Mouse (Mus musculus): ENCODE measurements around the gene Foxa2.

Foxa2 gene

DNA sequence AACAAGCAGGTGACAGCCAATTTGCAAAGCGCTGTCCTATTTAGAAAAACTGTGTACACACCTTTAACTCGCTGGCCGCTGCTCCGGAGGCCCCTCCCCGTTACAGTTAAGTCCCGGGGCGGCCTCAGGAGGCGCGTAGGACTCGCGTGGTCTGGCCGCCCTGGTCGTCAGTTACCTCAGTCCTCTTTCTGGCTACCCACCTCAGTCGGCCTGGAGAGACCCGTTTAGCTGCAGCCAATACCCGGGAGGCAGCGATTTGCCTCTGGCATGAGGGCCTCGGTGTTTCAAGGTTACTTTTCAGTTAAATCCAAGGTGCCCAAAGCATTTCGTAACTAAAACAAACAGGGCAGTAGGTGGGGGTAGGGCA, at the start of gene Foxa2:
Foxa2 (minus strand) TSS at position 171 of the 367 bp plus-strand sequence.
- no peak for DNase-seq

DNA sequence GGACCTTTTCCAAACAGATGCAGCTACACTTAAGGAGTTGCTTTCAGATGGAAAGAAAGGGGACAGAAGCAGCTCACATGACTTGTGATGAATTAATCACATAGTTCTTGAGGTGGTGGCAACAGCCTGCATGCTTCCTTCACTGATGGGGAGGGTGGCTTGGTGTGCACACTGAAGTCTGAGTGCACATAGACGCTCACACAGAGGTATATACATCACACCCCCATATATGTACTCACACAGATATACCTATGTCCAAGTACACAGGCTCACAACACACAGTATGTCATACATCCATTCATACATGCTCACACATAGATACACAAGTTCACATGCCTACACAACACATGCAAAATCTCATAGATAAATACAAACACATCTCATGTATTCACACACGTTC, 45.3 kb upstream of the Foxa2 start:
- DNase-seq, result no peak

DNA sequence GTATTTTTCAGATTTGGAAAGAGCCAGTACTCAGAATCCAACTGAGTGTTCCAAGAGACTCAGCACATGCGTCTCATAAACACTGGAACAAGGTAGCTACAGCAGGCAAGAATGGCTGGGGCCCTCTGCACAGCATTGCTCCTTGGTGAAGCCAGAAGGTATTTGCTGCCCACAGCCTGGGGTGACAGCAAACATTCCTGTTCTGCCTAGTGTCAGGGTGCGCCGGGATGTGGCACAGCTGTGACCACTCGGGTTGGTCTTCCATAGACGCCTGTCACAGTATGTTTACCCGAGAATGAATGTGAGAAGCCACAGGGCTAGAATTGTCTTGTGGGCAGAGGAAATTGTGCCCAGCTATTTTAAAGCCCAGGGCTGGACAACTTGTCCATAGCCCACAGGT, 44.9 kb upstream of the Foxa2 start:
- DNase-seq, result no peak

DNA sequence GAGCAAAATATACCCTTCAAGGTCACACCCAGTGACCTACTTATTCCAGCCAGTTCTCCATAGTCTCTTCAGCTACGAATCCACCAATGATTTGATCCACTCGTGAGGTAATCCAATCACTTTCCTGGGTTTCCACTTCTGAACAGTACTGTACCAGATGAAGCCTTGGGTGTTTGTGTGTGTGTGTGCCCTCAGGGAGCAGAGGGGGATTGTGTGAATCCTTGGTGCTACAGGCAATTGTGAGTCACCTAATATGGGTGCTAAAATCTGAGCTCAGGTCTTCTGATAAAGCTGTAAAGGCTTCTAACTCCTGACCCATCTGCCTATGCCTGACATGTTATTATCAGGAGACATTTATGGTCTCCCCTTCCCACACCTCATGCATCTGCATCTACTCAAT, 43.3 kb upstream of the Foxa2 start:
- no peak for DNase-seq

DNA sequence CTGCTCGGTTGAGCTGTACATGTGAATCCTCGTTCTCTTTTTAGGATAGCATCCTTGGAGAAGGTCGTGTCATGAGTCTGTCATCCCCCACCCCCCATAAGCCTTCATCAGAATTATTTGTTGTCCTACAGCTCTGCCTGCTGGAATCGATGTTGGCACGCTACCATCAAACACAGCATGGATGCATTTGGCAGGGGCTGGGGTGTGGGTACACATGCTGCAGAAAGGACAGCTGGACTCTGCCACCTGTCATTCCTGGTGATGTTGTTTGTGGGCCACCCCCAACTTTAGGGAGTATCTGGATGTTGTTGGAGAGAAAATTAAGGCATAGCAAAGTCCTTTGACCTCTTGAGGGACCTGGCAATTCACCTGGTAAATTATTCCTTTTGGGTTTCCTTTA, 38.8 kb upstream of the Foxa2 start:
- DNase-seq, result no peak

DNA sequence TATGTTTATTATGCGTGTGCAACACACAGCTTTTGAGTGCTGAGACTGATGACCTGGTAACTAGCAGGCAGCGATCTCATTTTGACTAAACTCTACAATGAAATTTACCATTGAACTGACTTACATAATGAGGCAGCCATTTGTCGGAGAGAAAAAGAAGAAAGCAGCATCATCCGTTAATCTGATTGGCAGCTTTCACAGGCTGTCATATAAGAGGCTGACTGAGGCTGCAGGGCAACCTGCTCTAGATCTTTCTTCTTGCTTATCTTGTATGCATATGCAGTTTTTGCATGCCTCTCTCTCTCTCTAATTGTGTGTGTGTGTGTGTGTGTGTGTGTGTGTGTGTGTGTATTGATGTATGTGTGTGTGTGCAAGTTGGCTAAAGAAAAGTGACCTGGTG, 38.4 kb upstream of the Foxa2 start:
- DNase-seq, result no peak

DNA sequence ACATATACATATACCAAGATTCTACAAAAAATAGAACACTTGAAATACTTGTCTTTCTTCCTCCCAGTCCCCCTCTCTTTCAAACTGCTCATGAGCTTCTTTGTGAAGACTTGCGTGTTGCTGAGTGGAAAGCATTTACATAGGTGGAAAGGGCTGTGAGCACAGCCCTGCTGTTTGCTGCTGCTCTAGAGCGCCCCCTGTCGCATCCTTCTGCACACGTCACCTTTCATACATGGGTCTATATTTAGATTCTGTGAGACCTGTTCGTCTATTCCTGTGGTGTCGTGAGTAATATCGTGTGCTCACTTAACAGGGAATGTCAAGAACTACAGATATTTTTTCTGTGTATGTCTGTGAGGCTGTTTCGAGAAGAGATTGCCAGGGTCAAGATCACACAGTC, 35.5 kb upstream of the Foxa2 start:
- DNase-seq, result peak; percentile 25

DNA sequence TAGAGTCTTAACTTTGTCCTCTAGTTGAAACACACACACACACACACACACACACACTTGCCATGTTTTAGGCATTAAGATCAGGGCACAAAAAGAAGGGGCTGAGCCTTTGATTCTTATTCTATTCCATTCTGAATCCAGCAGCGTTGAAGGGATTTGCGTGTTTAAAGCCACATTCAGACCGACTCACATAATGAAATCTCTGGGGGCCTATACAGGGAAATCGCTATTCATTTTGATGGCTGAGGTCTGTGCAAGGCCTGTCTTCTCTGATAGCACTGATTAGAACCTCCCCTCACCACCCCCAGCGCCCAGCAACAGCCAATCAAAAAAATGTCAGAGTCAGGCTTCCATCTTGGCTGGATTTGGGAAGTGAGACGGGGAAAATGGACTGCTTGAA, 13.9 kb upstream of the Foxa2 start:
- no peak for DNase-seq

DNA sequence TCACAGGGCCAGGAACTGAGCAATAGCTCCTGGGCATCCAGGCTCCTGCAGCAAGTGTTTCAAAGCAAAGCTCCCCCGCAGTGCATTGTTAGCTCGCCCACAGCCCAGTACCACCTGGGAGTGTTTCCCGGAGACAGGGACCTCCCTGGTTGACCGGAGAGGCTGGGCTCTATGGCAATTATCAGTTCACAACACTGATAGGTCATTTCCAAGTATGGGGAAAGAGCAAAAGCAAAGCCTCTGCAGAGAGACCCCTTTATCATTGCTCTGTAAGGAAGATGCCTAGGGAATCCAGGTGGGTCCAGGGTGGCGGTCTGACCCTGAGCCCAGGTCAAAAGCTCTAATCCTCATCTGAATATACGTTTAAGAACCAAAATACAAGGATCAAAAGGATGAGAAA, 6.6 kb upstream of the Foxa2 start:
- no peak for DNase-seq

DNA sequence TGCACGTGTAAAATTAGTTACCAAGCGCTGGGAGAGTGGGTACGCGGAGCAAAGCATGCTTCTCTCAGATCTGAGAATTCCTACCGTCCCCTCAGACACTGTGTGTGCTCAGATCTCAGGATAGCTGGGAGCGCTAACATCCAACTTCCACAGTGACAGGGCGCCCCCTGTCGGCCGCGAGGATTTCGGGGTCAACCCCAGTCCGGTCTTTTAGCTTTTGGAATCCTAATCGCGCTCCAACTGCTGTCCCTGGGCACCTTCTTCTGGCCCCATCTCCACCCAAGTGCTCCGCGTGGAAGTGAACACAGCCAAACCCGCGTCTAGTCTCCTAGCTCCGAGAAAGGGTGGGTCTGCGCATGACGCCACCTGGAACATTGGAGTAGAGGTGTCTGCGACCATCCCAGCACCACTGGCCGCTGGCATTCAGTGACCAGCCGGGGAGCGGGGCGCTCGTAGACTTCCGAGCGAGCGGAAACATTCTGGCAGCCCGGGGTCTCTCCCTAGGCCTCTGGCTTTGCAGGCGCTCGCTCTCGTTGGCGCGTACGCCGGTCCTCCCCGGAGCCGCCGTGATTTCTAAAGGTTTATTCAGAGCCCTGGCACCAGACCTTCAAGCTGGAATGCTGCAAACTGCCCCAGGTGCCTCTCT, 1.8 kb upstream of the Foxa2 start:
- peak; percentile 40 for DNase-seq

DNA sequence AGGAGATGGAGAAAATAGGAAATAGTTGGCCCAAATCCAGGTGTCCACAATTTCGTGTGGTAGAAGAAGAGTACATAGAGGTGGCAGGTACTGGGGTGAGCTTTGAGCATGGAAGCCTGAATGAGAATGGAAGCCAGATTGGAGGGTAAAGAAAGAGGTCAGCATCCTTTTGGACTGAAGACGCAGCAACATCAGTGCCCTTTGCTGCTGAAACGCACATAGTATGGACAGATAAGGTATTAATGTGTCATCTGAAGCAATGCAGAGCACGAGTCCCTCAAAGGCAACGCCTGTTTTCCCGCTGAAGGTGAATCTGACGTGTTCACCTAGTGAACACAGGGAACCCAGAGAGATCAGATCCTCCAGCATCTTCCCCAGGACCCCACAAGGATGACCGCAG, 842 bp upstream of the Foxa2 start:
- no peak for DNase-seq

DNA sequence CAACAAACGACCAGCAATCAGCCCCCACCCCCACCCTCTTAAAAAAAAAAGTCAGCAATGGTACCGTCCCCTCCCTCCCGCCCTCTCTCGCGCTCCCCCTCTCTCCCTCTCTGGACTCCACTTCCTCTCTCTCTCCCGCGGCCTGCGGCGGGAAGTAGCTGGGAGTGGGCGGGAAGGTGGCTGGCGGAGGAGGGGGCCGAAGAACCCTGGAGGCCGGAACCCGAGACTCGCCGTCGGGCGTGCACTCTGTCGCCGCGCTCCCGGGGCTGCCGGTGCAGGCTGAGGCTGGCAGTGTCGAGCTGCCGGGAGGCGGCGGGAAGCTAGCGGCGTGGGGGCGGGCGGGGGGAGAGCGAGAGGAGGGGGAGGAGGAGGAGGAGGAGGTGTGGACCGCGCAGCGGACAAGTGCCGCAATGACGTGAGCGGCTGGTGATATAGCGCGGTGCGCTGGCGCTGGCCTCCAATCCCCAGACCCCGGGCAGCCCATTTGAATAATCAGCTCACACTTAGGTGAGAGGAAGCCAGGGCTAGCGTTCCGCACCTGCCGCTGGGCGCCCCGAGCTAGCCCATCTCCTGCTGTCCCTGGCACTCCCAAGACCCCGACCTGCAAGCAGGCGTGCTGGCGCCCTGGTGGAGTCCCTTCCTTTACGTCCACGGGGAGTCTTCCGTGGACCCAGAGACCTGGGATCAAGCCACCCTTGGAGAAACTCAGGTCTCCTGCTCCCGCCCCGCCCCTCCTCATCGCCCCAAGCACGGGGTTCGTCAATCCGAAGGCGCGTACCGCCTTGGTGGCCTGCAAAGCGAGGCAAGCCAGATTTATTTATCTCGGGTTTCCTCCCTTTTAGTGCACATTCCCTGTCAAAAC, 601 bp downstream of the Foxa2 start:
- DNase-seq, result no peak

DNA sequence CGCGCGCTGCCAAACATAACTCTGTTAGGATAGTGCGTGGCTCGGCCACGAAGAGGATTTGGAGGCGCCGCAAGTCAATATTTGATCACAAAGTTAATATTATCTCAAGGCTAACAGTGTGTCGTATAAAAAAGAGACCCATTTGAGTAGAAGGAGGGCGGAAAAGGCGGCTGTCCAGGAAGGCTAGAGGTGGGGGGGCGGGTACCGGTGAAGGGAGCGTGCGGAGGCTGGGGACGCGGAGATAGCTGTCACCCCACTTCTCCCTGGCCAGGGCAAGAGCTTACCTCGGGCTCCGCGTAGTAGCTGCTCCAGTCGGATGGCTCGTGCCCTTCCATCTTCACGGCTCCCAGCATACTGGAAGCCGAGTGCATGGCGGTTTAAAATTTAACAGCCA, 1.2 kb downstream of the Foxa2 start:
- no peak for DNase-seq

DNA sequence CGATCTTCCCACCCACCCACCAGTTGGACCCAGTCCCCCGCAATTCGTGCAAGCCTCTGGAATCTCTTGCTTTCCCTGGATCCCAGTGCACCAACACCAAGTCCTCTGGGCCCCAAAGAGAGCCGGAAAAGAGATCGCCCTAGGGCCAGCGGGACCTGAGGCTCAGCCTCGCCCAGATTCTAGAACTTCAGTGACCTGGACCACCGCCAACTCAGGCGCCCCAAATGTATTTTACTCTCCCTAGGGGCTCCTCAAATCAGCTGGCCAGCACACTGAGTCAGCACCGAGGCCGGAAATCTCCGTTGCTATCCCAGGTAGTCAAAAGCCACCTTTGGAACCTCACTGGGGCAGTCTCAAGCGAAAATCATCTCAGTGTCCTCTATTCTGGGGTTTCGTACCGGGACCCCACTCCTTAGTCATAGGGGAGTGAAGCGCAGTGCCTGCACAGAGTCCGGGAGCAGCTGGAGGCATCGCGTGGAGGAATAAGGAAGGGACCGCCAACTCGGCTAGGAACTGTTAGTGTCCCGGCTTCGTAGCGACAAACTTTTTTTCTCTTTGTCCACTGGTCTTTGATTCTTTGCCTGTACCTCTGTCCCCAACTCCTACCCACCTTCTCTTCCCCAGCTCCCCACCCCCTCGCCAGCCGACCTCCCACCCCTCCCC, 1.8 kb downstream of the Foxa2 start:
- no peak for DNase-seq

DNA sequence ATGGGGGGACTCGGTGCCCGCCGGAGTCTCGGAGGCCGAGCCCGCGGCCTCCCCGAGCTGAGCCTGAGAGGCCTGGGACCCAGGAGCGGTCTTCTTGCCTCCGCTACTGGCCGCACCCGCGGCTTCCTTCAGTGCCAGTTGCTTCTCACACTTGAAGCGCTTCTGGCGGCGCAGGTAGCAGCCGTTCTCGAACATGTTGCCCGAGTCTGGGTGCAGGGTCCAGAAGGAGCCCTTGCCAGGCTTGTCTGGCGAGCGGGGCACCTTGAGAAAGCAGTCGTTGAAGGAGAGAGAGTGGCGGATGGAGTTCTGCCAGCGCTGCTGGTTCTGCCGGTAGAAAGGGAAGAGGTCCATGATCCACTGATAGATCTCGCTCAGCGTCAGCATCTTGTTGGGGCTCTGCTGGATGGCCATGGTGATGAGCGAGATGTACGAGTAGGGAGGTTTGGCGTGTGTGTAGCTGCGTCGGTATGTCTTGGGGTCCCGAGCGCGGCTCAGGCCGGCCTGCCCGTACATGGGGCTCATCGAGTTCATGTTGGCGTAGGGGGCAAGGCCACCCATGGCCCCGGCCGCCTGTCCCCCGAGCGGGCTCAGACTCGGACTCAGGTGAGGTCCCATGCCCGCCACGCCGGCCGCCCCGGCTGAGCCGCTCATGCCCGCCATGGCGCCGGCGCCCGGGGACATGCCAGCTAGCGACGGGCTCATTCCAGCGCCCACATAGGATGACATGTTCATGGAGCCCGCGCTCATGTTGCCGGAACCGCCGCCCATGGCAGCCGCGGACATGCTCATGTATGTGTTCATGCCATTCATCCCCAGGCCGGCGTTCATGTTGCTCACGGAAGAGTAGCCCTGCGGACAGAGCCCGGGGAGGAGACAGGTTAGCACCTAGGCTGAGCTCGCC, 2.5 kb downstream of the Foxa2 start:
- DNase-seq, result no peak

DNA sequence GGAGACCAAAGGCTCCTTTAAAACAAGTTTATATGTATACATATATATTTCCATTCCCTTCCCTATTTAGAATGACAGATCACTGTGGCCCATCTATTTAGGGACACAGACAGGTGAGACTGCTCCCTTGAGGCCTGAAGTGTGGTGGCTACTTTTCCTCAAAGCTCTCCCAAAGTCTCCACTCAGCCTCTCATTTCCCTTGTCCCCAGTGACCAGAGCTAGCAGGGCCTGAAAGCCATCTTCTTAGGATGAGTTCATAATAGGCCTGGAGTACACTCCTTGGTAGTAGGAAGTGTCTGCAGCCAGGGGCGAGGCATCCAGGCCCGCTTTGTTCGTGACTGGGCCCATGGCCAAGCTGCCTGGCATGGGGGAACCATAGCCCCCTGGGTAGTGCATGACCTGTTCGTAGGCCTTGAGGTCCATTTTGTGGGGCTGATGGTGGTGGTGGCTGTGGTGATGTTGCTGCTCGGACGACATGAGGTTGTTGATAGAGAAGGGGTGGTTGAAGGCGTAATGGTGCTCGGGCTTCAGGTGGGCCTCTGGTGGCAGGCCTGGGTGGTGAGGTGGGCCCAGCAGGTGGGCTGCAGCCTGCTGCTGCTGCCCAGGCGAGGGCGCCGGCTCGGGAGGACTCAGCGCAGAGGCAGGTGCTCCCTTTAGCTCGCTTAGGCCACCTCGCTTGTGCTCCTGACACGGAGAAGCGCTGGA, 3.3 kb downstream of the Foxa2 start:
- no peak for DNase-seq

DNA sequence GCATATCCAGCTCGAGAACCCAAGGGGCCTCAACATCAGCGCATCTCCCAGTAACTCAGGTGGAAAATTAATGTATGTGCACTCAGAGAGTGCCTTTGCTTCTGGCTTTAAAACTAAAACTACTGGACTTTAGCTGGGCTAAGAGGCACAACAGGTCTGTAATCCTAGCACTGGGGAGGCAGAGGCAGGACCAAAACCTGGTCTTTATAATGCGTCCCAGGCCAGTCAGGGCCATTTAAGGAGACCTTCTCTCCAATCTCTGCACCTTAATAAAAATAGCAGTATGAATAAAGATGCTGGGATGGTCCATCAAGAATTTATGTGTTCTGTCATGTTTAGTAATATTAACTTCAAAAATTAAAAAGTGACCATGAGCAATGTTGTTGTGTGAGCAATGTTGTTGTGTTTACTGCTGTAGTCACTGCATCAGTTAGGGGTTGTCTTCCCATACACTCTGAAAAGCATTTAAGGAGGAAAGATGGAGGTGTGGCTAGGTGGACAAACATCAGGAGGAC, 4.6 kb downstream of the Foxa2 start:
- no peak for DNase-seq

DNA sequence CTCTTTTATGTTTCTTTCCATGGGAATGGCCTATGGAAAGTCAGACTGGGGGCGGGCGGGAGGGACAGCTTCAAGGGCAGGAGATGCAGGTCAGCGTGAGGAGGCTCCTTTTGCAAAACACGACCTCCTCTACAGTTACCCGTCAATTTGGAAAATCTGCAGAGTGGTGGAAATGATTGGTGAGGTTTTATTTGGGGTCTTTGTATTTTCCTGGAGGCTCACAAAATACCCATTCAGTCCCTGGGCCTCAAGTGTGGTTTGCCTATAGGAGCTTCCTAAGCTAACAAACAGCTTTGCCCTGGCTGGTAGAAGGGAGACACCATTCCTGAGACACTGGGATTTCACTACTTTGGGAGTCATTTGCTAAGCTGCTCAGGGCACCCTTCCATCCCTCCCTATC, 5.4 kb downstream of the Foxa2 start:
- DNase-seq, result no peak

DNA sequence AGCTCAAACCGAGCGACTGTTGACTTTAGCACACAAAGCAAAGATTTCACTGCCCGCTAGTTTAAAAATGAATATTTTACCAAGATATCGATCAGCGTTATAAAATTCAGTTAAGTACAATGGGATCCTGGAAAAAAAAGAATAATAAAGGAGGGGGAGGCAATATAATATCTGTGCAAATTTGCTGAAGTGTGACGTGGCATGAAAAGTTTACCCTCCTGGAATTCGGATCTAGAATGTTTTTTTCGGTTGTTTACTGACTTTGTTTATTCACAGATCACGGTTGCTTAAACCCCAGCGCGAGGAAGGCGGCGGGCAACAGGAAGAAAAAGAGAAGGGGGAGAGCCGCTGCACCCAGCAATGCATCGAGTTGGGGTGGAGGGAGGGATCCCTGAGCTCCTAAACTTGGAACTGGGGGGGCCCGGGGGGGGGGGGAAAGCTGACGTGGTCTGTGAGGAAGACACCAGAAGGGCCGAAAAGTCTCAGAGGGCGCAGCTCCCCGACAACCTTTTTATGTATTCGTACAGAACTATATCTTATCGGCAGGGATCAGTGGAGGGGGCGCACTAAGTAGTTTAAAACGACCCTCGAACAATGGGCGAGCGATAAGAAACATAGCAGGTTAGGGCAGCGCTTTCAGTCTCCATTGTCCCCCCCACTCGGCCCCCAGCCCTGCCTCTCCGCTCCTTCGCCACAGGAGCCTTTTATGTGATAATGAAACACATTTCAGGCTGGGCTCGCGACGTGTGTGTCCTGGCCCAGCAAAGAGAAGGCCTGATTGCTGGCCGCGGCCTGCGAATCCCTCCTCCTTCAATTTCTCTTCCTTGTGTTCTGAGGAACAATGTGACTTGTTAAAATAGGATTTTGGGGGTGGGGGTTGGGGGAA, 6.3 kb downstream of the Foxa2 start:
- DNase-seq, result no peak

DNA sequence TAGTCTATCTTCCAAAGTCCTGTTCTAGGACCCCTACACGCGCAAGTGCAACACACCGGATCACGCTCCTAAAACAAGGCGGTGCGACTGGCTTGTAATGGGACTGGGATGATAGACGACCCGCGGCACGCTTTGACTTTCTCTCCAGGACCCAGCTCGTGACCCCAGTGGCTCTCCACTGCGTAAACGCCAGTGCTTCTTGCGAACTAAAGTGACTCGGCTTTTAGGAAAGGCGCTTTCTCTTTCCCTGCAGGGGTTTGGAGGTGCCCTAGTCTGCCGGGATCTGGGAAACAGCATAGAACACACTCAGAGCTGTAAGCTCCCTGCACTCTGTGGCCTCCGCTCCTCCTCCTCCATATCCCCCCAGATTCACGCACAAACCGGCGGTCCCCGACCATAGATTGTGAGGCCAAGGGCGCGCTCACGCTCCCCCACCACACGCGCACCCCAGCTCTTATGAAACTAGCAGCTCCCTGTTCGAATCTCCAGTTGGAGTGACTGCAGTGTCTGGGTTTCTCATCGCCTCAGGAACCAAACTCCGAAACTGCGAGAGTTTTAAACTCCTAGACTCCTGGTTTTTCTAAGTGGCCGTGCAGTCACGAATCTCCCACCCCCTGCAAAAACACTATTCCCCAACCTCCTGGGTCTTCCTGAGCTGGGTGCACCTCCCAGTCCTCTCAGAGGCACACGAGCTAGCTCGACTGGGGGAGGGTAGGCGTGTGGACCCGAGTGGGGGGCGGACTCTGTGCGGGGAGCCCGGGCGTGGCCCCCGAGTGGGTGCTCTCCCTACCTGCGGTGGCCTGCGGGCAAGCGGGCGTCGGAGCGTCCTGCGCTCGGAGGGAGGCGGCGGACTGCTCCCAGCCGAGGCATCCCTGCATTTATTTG, 7.2 kb downstream of the Foxa2 start:
- DNase-seq, result no peak
